Mouse (Mus musculus) stomach, postnatal 0 days (tissue): ENCODE data around the gene Cdc7. TPM values are rescaled to one million over a fixed set of nuclear protein-coding genes. Genes with fewer than 3 reads are reported as not detected.
A peak's percentile ranks its signal among the peaks of the same experiment; 100 is the strongest.

Source experiments
- ATAC-seq: fragments of 200-750 bp; cut with Nextera tagmentation; 2 replicates; pipeline ENCODE4 v1.8.0; 2017; ENCODE audit not compliant: low FRiP score, low TSS enrichment
- DNase-seq: peaks from one replicate; pipeline ENCODE4 v3.0.0-alpha.2; 2016; ENCODE audit warnings: low spot score
- H3K27ac ChIP-seq: fragments of 300-500 bp; sonication (generic); replicated peaks from 2 replicates; pipeline ENCODE4 v1.5.1; 2014; ENCODE audit warnings: mild to moderate bottlenecking, control low read depth
- H3K27me3 ChIP-seq: fragments of 300-500 bp; sonication (generic); 2 replicates; pipeline ENCODE4 v1.6.1; 2014; ENCODE audit warnings: low read length; ENCODE audit not compliant: control insufficient read depth, insufficient read depth
- H3K36me3 ChIP-seq: fragments of 300-500 bp; sonication (generic); 2 replicates; pipeline ENCODE4 v1.6.1; 2014; ENCODE audit warnings: low read length, mixed read lengths; ENCODE audit not compliant: control insufficient read depth, insufficient read depth
- H3K4me1 ChIP-seq: fragments of 300-500 bp; sonication (generic); replicated peaks from 2 replicates; pipeline ENCODE4 v1.6.1; 2014; ENCODE audit warnings: antibody characterized with exemption; ENCODE audit not compliant: control insufficient read depth, insufficient read depth
- H3K4me2 ChIP-seq: fragments of 300-500 bp; sonication (generic); replicated peaks from 2 replicates; pipeline ENCODE4 v1.6.1; 2014; ENCODE audit warnings: low read depth, mild to moderate bottlenecking, control low read depth, moderate library complexity
- H3K4me3 ChIP-seq: fragments of 300-500 bp; sonication (generic); 2 replicates; pipeline ENCODE4 v1.5.1; 2014; ENCODE audit warnings: low read depth, low read length, control low read depth
- H3K9ac ChIP-seq: fragments of 300-500 bp; sonication (generic); 2 replicates; pipeline ENCODE4 v1.6.1; 2014; ENCODE audit warnings: mild to moderate bottlenecking, low read length, control low read depth, mixed read lengths
- H3K9me3 ChIP-seq: fragments of 300-500 bp; sonication (generic); 2 replicates; pipeline ENCODE4 v1.6.1; 2016; ENCODE audit warnings: low read length; ENCODE audit not compliant: control insufficient read depth
- CTCF ChIP-seq: IDR thresholded peaks from 2 replicates; pipeline ENCODE4 v1.5.1; 2016; ENCODE audit warnings: antibody characterized with exemption, low read depth, mild to moderate bottlenecking, moderate library complexity
- EP300 ChIP-seq: optimal IDR thresholded peaks from 2 replicates; pipeline ENCODE3; 2016; ENCODE audit warnings: antibody characterized with exemption
- WGBS: fragments of 180-500 bp; shearing (Covaris S2); extraction: QIAGEN DNeasy Blood & Tissue Kit; methylation state at CpG from one replicate; pipeline ENCODE4 v1.1.7; 2014; 5-methylcytosine and 5-hydroxymethylcytosine counted together
- polyA plus RNA-seq: library from polyadenylated mRNA; unstranded; fragments of >200 nt; fragmentation: Nextera tagmentation; extraction: Ambion mirVana; gene quantifications from 2 replicates; pipeline ENCODE4 v1.2.1, GENCODE M21; 2015

The Cdc7 gene
- polyA plus RNA-seq, 1 experiment from 2014 or later: 8.0 TPM

DNA sequence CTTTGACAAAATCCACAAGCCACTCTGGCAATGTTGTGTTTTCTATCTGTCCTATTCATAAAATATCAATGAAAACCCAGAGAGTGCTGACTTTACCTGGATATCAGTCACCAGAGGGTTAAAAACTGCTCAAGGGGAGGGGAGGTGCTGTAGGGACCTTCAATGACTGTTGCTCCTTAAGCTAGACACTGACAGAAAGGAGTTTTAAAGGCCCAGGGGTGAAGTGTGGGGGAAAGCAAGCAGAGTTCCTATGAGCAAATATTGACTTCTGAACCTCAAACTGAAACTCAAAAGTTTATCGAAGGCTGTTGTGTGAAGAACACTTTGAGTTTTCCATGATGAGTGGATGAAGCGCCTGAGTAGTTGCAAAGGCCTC, 50.9 kb downstream of the Cdc7 start:
- peak; percentile 21; the same call in 1 of the 2 replicates for ATAC-seq
- no peak overlapping the region for H3K4me2 ChIP-seq

DNA sequence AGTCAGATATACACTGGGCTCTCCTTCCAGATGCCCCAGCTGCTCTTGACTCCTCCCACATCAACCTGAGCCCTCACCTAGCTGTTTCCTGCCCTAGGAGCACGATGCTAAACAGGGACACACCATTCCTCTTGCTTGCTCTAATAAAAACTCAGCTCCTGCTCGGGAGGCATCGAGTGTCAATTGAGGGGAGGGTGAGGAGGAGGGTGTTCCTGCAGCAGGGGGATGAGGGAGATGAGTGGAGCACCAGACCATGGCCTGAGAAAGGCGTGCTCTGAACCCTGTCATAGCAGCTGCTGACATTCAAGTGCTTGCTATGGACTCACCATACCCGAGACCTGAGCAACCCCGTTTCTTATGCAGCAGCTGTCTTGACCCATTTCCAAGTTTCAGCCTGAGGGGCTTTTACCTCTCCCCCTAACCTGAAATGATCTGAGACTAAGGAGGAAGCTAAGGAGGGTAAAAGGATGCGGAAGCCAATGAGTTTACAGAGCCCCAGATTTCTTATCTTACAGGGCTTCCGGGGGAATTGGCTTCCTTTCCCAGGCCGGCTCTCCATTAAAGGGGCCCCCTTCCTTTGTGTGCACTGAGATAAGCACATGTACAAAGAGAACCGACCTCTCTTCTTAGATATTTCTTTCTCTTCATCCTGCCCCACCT, 51.4 kb downstream of the Cdc7 start:
- H3K9me3 ChIP-seq: no peaks in the 10 kb centered on the region
- no peak for TF ChIP-seq CTCF
- TF ChIP-seq EP300: no peak
- ATAC-seq: peak; percentile 39
- peaks cover 13% of the 10 kb centered on the region for H3K4me1 ChIP-seq
- no peaks in the 10 kb centered on the region for H3K36me3 ChIP-seq
- no peaks in the 10 kb centered on the region for H3K27me3 ChIP-seq
- DNase-seq: peak; percentile 34
- H3K27ac ChIP-seq: peak overlapping the region; percentile 25; the same call in 1 of the 2 replicates
- H3K4me2 ChIP-seq: no peak overlapping the region
- no peak overlapping the region for H3K4me3 ChIP-seq
- H3K9ac ChIP-seq: no peak overlapping the region
- 23% methylated on average over 10 of the region's 10 CpGs for WGBS

More for the DNA sequence above, 50.9 kb downstream of the Cdc7 start:
- TF ChIP-seq CTCF (no peak), EP300 (no peak)
- H3K36me3 ChIP-seq: no peaks in the 10 kb centered on the region
- 46% methylated on average over 2 of the region's 2 CpGs for WGBS
- no peak overlapping the region for H3K4me3 ChIP-seq
- DNase-seq: no peak
- H3K9ac ChIP-seq: no peak overlapping the region
- peak overlapping the region; percentile 8; the same call in 1 of the 2 replicates for H3K27ac ChIP-seq
- no peaks in the 10 kb centered on the region for H3K9me3 ChIP-seq
- peaks cover 12% of the 10 kb centered on the region for H3K4me1 ChIP-seq
- no peaks in the 10 kb centered on the region for H3K27me3 ChIP-seq

DNA sequence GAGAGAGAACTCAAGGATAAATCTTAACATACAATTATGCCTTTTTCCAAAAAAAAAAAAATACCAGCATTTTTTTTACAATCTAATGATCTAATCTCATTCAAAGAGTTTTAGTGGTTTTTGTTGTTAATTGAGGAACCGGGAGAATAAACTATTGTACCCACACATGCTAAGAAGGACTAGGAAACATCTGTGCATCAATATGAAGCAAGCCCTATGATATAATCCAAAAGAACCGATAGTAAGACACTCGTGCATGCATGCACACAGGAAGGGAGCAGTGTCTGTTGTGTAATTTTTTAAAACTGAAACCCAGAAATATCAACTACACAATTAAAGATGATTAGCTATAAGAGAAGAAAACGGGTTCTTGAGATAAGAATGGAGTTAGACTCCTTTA, 52.4 kb downstream of the Cdc7 start:
- no peak overlapping the region for H3K4me2 ChIP-seq
- H3K4me1 ChIP-seq: peaks cover 13% of the 10 kb centered on the region
- H3K27me3 ChIP-seq: no peaks in the 10 kb centered on the region
- no peak for DNase-seq
- no peak overlapping the region for H3K27ac ChIP-seq
- no peaks in the 10 kb centered on the region for H3K36me3 ChIP-seq
- no peak overlapping the region for H3K4me3 ChIP-seq
- no peak for TF ChIP-seq EP300
- no peak for TF ChIP-seq CTCF
- 58% methylated on average over 4 of the region's 4 CpGs for WGBS
- H3K9ac ChIP-seq: no peak overlapping the region
- H3K9me3 ChIP-seq: no peaks in the 10 kb centered on the region
- ATAC-seq: no peak

DNA sequence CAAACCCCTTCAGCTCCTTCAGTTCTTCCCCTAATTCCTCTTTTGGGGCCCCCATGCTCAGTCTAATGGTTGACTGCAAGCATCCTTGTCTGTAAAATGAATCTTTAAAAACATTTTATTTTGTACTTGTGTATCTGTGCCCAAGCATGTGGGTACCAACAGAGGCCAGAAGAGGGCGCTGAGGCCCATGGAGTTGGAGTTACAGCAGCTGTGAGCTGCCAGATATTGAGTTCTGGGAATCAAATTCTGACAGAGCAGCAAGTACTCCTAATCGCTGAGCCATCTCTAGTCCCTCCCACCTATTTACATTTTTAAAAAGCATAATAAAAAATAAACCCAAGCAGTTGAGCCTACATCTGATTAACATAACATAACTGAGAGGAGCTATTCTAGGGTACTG, 53.4 kb downstream of the Cdc7 start:
- H3K36me3 ChIP-seq: no peaks in the 10 kb centered on the region
- H3K27me3 ChIP-seq: no peaks in the 10 kb centered on the region
- ATAC-seq (no peak), DNase-seq (peak; percentile 24)
- no peak overlapping the region for H3K4me2 ChIP-seq
- no peak overlapping the region for H3K9ac ChIP-seq
- peaks cover 13% of the 10 kb centered on the region for H3K4me1 ChIP-seq
- H3K4me3 ChIP-seq: no peak overlapping the region
- peak; percentile 59 for TF ChIP-seq CTCF
- no peak for TF ChIP-seq EP300
- WGBS: 76% methylated on average over 2 of the region's 2 CpGs
- H3K9me3 ChIP-seq: no peaks in the 10 kb centered on the region
- no peak overlapping the region for H3K27ac ChIP-seq

DNA sequence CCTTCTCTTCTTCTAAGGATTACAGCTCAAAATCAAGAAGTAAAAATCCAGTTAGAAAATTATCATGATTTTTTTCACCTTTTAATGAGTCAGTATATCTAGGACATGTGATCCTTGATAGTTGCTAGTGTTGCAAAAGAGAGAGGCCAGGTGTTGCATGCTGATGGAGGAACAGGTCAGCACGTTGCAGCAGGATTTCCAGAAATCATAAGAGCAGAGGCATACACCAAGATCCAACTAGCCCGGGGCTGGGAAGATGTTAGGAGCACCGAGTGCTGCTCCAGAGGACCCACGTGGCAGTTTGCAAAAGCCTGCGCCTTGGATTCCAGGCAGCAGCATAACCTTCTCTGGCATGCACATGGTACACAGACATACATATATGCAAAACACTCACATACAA, 54.9 kb downstream of the Cdc7 start:
- H3K27ac ChIP-seq: no peak overlapping the region
- ATAC-seq (no peak), DNase-seq (peak; percentile 8)
- H3K4me3 ChIP-seq: no peak overlapping the region
- H3K27me3 ChIP-seq: no peaks in the 10 kb centered on the region
- WGBS: 70% methylated on average over 5 of the region's 5 CpGs
- no peaks in the 10 kb centered on the region for H3K9me3 ChIP-seq
- no peaks in the 10 kb centered on the region for H3K36me3 ChIP-seq
- H3K9ac ChIP-seq: no peak overlapping the region
- no peak overlapping the region for H3K4me2 ChIP-seq
- peaks cover 13% of the 10 kb centered on the region for H3K4me1 ChIP-seq
- TF ChIP-seq EP300 (no peak), CTCF (no peak)

DNA sequence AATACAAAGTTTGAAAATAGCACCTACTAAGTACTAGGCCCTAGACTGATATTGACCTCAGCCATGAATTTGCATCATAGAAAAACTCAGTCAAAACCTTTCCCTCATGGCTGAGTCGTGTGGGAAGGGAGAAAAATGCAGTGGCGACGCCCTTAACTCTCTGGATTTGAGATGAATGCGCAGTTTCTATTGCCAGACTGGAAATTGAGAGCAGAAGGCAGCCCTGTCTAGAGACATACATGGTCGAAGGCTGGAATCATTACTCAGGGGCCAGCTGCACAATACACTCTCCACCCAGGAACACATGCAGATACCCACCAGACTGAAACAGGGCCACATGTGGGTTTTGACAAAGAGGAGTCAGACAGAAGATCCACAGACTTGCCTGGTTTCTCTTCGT, 55.8 kb downstream of the Cdc7 start:
- H3K4me3 ChIP-seq: no peak overlapping the region
- DNase-seq (peak; percentile 13), ATAC-seq (no peak; the same call in 1 of the 2 replicates)
- no peak overlapping the region for H3K4me2 ChIP-seq
- H3K36me3 ChIP-seq: no peaks in the 10 kb centered on the region
- no peaks in the 10 kb centered on the region for H3K27me3 ChIP-seq
- H3K27ac ChIP-seq: peak overlapping the region; percentile 50
- WGBS: 50% methylated on average over 6 of the region's 6 CpGs
- H3K4me1 ChIP-seq: peaks cover 13% of the 10 kb centered on the region
- TF ChIP-seq EP300: no peak
- TF ChIP-seq CTCF: no peak
- H3K9ac ChIP-seq: no peak overlapping the region
- H3K9me3 ChIP-seq: no peaks in the 10 kb centered on the region
